Mouse (Mus musculus): ENCODE results near the gene Rims3.

GRCm38 (mm10) chr4:120830767-120831166 lies 23.8 kb upstream of the Rims3 start:
- TF ChIP-seq CTCF (IDR thresholded peaks at IDR 0.05; ENCODE audit: low read depth, low read length) (no peak), GATA2 (IDR thresholded peaks at IDR 0.05; ENCODE audit: borderline replicate concordance, low read depth, low read length) (no peak), GATA1 (IDR thresholded peaks at IDR 0.05; ENCODE audit: borderline replicate concordance, low read length) (no peak), POLR2AphosphoS5 (IDR thresholded peaks at IDR 0.05; ENCODE audit: insufficient replicate concordance, low read depth, low read length) (no peak), TAL1 (conservative IDR thresholded peaks at IDR 0.05; ENCODE audit: low read depth, low read length) (no peak)
